Mouse (Mus musculus): ENCODE data around the gene Ptbp3.

- TF ChIP-seq BHLHE40 (IDR thresholded peaks at IDR 0.05; ENCODE audit: borderline replicate concordance, low read depth, low read length), result no peak
- TF ChIP-seq JUND (IDR thresholded peaks at IDR 0.05; ENCODE audit: low read depth, low read length), result no peak
- TF ChIP-seq TAL1 (IDR thresholded peaks at IDR 0.05; ENCODE audit: low read length), result no peak
- no peak for TF ChIP-seq EP300 (IDR thresholded peaks at IDR 0.05; ENCODE audit: low read depth in 1 of 2, low read length in 2 of 2)
- TF ChIP-seq NRF1 (IDR thresholded peaks at IDR 0.05; ENCODE audit: insufficient read depth, low read depth, low read length, poor library complexity, severe bottlenecking), result no peak
- TF ChIP-seq POLR2A (IDR thresholded peaks at IDR 0.05; ENCODE audit: control insufficient read depth in 1 of 2, insufficient read depth in 1 of 2, low read depth in 1 of 2, low read length in 2 of 2, poor library complexity in 1 of 2), result no peak
- TF ChIP-seq MAFK (IDR thresholded peaks at IDR 0.05; ENCODE audit: borderline replicate concordance, low read depth, low read length), result no peak
- TF ChIP-seq RCOR1 (IDR thresholded peaks at IDR 0.05; ENCODE audit: low read depth, low read length), result no peak
- TF ChIP-seq MYC (IDR thresholded peaks at IDR 0.05; ENCODE audit: low read depth, low read length), result no peak
Measured at GRCm38 (mm10) chr4:59531172-59531571, 18.0 kb downstream of the Ptbp3 start.
